Mouse (Mus musculus): ENCODE measurements around the gene Lrrc51. TPM values are rescaled to one million over a fixed set of nuclear protein-coding genes. Genes with fewer than 3 reads are reported as not detected.

Lrrc51 gene
- polyA plus RNA-seq, 1 experiment from 2014 or later: 9.4 TPM

DNA sequence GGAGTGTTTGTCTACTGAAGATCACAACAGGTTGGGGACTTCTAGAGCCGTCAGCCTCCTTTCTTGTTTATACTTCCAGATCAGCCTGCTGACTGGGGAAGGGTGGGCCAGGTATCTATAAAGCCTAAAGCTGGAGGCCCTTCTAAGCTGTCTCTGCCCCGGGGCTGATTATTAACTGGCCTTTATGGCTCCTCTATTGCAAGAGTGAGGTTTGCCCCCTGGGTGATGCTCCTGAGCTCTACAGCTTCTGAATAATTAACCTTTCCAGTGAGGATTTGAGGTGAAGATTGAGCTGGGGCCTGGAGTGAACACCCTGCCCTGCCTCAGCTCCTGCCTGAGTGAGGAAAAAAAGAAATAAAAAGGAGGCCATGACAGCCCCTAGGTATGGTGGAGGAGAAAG is 63.1 kb downstream of the Lrrc51 start, which contains the start of gene Folr1:
Gene Folr1 (minus strand): TSS at position 160 of the 400 bp plus-strand sequence.
- no peak for DNase-seq (ENCODE audit: low spot score)
- Histone ChIP-seq H3K36me3 (replicated peaks) (no peaks in the 10 kb centered on the region), H3K4me1 (peaks cover 7% of the 10 kb centered on the region; the same call in 1 of the 2 replicates), H3K9me3 (no peaks in the 10 kb centered on the region), H3K27ac (replicated peaks) (no peak within 1 kb of the TSS), H3K27me3 (replicated peaks; ENCODE audit: low read depth, poor library complexity, severe bottlenecking) (no peaks in the 10 kb centered on the region), H3K4me3 (no peak within 1 kb of the TSS)
- WGBS: 83% methylated on average over 2 of the region's 2 CpGs

DNA sequence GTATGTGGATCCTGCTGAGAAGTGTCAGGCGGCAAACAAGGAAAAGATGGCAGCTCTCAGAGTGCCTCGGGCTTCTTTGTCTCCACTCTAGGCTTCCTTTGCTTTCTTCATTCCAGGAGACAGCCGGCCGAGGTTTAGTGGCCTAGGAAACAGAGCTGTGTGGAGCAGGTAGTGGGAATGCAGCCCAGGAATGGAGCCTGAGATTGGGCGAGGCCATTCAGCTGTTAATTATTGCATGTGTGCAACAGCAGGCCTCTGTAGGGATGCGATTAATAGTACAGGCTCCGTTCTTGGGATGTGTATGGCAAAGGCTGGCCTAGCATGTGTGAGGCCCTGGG is 64.6 kb downstream of the Lrrc51 start:
- Histone ChIP-seq H3K4me3 (no peak overlapping the region), H3K36me3 (replicated peaks) (no peaks in the 10 kb centered on the region), H3K9me3 (no peaks in the 10 kb centered on the region), H3K27me3 (replicated peaks; ENCODE audit: low read depth, poor library complexity, severe bottlenecking) (no peaks in the 10 kb centered on the region), H3K4me1 (peaks cover 7% of the 10 kb centered on the region; the same call in 1 of the 2 replicates), H3K27ac (replicated peaks) (no peak overlapping the region)
- DNase-seq (ENCODE audit: low spot score): no peak
- WGBS: 55% methylated on average over 7 of the region's 7 CpGs

DNA sequence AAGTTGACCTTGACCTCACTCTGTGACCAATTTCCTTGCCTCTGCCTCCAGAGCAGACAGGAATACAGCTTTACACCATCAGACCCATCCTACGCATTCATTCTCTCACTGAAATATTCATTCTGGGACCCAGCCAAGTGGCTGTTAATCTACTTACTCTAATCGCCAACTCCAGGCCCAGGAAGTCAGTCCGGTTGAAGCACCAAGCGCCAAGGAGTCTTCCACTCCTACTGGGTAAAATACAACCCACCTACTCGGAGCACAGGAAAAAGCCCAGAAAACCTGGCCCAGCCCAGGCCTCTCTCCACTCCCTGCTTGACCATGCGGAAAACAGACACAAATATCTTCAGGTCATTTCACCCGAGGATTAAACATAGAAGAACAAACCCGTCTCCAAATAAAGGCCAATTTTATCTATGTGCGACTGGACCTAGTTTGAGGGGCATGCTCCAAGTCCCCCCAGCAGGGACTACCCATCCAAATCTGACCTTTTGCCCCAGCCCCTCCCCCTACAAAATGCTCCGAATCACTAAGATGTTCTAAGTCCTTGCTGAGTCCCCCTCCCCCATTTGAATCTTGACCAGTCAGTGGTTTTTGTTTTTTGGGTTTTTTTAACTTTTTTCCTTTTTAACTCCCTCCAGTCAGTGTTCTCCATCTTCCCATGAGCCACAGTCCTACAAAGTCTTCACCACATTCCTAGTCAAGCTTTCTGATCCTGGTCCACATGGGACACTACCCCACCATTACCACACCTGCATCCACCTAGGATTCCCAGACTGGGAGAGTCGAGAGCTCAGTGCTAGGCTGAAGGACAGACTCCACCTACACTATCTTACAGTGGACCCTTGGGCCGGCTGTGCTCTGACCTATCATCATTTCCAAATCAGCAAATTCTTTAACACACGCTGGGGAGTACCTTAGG is 65.2 kb downstream of the Lrrc51 start:
- Histone ChIP-seq H3K27ac (replicated peaks) (no peak overlapping the region), H3K36me3 (replicated peaks) (no peaks in the 10 kb centered on the region), H3K27me3 (replicated peaks; ENCODE audit: low read depth, poor library complexity, severe bottlenecking) (no peaks in the 10 kb centered on the region), H3K4me3 (no peak overlapping the region), H3K4me1 (peaks cover 7% of the 10 kb centered on the region; the same call in 1 of the 2 replicates), H3K9me3 (no peaks in the 10 kb centered on the region)
- 64% methylated on average over 13 of the region's 13 CpGs for WGBS
- no peak for DNase-seq (ENCODE audit: low spot score)

DNA sequence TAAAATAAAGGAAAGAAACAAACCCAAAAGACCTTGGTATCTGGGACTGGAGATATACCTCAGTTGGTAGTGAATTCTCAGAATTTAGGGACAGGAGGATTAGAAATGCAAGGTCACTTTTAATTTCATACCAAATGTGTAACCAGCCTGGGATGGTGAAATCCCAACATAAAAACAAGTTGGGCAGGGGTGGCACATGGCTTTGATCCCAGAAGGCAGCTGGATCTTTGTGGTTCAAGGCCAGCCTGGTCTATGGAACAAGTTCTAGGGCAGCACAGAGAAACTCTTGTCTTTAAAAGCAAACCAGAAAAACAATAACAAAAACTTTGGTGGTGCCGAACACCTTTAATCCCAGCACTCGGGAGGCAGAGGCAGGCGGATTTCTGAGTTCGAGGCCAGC is 66.2 kb downstream of the Lrrc51 start:
- Histone ChIP-seq H3K36me3 (replicated peaks) (no peaks in the 10 kb centered on the region), H3K27ac (replicated peaks) (no peak overlapping the region), H3K9me3 (no peaks in the 10 kb centered on the region), H3K27me3 (replicated peaks; ENCODE audit: low read depth, poor library complexity, severe bottlenecking) (no peaks in the 10 kb centered on the region), H3K4me3 (no peak overlapping the region), H3K4me1 (peaks cover 7% of the 10 kb centered on the region; the same call in 1 of the 2 replicates)
- 94% methylated on average over 4 of the region's 4 CpGs for WGBS
- DNase-seq (ENCODE audit: low spot score): no peak

DNA sequence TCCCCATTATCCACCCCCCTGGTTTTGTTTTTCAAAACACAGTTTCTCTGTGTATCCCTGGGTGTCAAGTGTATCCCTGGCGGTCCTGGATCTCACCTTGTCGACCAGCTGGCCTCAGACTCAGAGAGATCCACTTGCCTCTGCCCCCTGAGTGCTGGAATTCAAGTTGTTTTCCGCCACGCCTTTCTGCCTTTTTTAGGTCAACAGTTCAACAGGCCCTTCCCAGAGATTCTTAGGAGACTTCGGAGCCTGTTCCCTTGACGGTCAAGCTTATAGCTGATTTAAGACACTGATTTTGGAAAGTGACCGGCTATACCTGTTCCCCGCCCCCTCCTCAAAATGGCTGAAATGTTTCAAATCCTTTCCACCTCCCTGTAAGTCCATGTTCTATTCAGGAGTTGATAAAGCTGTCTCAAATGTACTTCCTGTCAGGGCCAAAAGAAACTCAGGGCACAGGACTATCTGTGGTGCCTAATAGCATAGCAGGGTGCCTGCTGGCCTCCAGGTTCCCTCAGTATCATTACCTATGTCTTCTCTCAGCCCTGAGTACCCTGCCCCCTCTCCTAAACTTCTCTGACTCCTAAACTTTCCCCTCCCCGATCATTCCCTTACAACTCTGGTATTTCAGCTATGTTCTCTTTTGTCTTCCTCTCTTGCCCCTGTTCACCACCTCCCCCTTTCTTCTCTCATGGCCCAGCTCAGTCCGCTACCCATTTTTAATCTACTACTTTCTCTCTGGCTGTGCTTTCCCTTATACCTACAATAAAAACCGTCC is 67.0 kb downstream of the Lrrc51 start:
- Histone ChIP-seq H3K4me3 (no peak overlapping the region), H3K27me3 (replicated peaks; ENCODE audit: low read depth, poor library complexity, severe bottlenecking) (no peaks in the 10 kb centered on the region), H3K27ac (replicated peaks) (no peak overlapping the region), H3K4me1 (peaks cover 7% of the 10 kb centered on the region; the same call in 1 of the 2 replicates), H3K36me3 (replicated peaks) (no peaks in the 10 kb centered on the region), H3K9me3 (no peaks in the 10 kb centered on the region)
- no peak for DNase-seq (ENCODE audit: low spot score)
- WGBS: 84% methylated on average over 11 of the region's 11 CpGs

DNA sequence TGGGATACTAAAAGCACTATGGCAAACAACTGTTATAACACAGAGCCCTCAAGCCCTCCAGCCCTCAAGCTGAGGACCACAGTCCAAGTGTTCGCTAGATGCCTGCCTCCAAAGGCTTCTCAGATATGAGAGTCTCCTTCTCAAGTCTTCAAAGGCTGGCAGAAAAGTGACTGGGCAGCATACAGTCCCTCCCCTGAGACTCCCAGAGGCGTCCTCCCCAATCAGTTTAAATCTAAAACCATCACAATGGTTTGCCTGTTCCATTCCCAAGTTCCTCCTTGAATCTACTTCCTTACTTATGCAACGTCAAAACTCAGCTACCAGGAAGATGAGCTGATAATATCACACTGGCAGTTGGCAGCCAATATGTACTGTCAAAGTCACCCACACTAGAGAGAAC is 70.3 kb downstream of the Lrrc51 start, which contains the start of gene Anapc15:
Gene Anapc15 (plus strand): TSS at position 301 of the 400 bp plus-strand sequence.
- DNase-seq (ENCODE audit: low spot score): no peak
- H3K4me3 ChIP-seq: no peak within 1 kb of the TSS
- H3K4me1 ChIP-seq: no peaks in the 10 kb centered on the region
- 71% methylated on average over 3 of the region's 3 CpGs for WGBS
- H3K27me3 ChIP-seq (replicated peaks; ENCODE audit: low read depth, poor library complexity, severe bottlenecking): no peaks in the 10 kb centered on the region
- H3K27ac ChIP-seq (replicated peaks): no peak within 1 kb of the TSS
- no peaks in the 10 kb centered on the region for H3K36me3 ChIP-seq (replicated peaks)
- H3K9me3 ChIP-seq: no peaks in the 10 kb centered on the region

Small RNAs within 50 kb of the gene (microRNA-seq; reads per million reads assigned to microRNA genes)
- not detected for gene Gm22655

Other genes starting within 250 kb of the Lrrc51 start
- gene Phox2a, start 115.6 kb downstream of the Lrrc51 start, polyA plus RNA-seq (2016; fragmentation: Nextera tagmentation; extraction: Ambion mirVana): 0.26 and 1.2 TPM in 2 replicates
- gene Inppl1, start 95.7 kb downstream of the Lrrc51 start, polyA plus RNA-seq (2016; fragmentation: Nextera tagmentation; extraction: Ambion mirVana): 38.4 and 46.7 TPM in 2 replicates
- gene Folr2, start 76.7 kb downstream of the Lrrc51 start, polyA plus RNA-seq (2016; fragmentation: Nextera tagmentation; extraction: Ambion mirVana): 0.49 TPM in 1 of 2 replicates, not detected in the other
- gene Anapc15, start 70.2 kb downstream of the Lrrc51 start, polyA plus RNA-seq (2016; fragmentation: Nextera tagmentation; extraction: Ambion mirVana): 118 and 119 TPM in 2 replicates
- 1.2 and 2.4 TPM in 2 replicates for gene Folr1, start 63.1 kb downstream of the Lrrc51 start, polyA plus RNA-seq (2016; fragmentation: Nextera tagmentation; extraction: Ambion mirVana)
- gene Lamtor1, start 28.0 kb downstream of the Lrrc51 start, polyA plus RNA-seq (2016; fragmentation: Nextera tagmentation; extraction: Ambion mirVana): 159 and 168 TPM in 2 replicates
- gene Tomt, start 27.5 kb downstream of the Lrrc51 start, polyA plus RNA-seq (2016; fragmentation: Nextera tagmentation; extraction: Ambion mirVana): 0.59 and 0.72 TPM in 2 replicates
- gene Numa1, start 216 bp upstream of the Lrrc51 start, polyA plus RNA-seq (2016; fragmentation: Nextera tagmentation; extraction: Ambion mirVana): 110 and 113 TPM in 2 replicates
- 3.0 and 3.4 TPM in 2 replicates for gene Il18bp, start 84.8 kb upstream of the Lrrc51 start, polyA plus RNA-seq (2016; fragmentation: Nextera tagmentation; extraction: Ambion mirVana)
- 28.4 and 30.9 TPM in 2 replicates for gene Rnf121, start 131.6 kb upstream of the Lrrc51 start, polyA plus RNA-seq (2016; fragmentation: Nextera tagmentation; extraction: Ambion mirVana)
- 43.3 and 44.5 TPM in 2 replicates for gene Xndc1, start 131.6 kb upstream of the Lrrc51 start, polyA plus RNA-seq (2016; fragmentation: Nextera tagmentation; extraction: Ambion mirVana)
- 2.5 and 2.6 TPM in 2 replicates for gene Xntrpc, start 131.8 kb upstream of the Lrrc51 start, polyA plus RNA-seq (2016; fragmentation: Nextera tagmentation; extraction: Ambion mirVana)
- 0.17 TPM in 1 of 2 replicates, not detected in the other for gene Trpc2, start 149.2 kb upstream of the Lrrc51 start, polyA plus RNA-seq (2016; fragmentation: Nextera tagmentation; extraction: Ambion mirVana)
- 1.1 TPM in 2 replicates for gene Art1, start 167.8 kb upstream of the Lrrc51 start, polyA plus RNA-seq (2016; fragmentation: Nextera tagmentation; extraction: Ambion mirVana)
- 2.6 and 3.0 TPM in 2 replicates for gene Art5, start 175.6 kb upstream of the Lrrc51 start, polyA plus RNA-seq (2016; fragmentation: Nextera tagmentation; extraction: Ambion mirVana)
- not detected in 2 replicates for gene Chrna10, start 182.9 kb upstream of the Lrrc51 start, polyA plus RNA-seq (2016; fragmentation: Nextera tagmentation; extraction: Ambion mirVana)